Mouse (Mus musculus): Measurements from ENCODE around the gene Rgs8.

DNA sequence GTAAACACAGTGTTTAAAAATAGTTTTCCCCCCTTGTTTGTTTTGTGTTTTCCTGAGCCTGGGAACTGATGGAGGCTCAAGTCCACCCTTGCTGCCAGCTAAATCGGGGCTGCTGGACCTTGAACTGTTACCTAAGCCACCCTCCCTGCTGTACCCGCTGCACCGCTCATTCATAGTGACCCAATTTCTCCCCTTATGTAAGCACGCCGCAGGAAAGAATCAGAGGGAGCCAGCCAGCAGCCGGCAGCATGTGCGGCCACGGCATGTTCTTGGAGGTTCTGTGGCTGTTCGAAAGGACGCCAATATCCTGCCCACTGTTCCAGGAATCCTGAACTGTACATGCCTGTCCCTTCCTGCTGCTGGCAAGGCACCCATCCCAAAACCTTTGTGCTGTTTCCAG lies 26.3 kb downstream of the Rgs8 start:
- TF ChIP-seq NRF1 (IDR thresholded peaks at IDR 0.05; ENCODE audit: low read depth, low read length) (no peak), CHD2 (IDR thresholded peaks at IDR 0.05; ENCODE audit: low read length) (no peak), EP300 (IDR thresholded peaks at IDR 0.05; ENCODE audit: low read length) (no peak), ZNF384 (IDR thresholded peaks at IDR 0.05; ENCODE audit: low read depth, low read length) (no peak), ZKSCAN1 (IDR thresholded peaks at IDR 0.05; ENCODE audit: borderline replicate concordance, low read depth, low read length) (no peak), JUND (conservative IDR thresholded peaks at IDR 0.05; ENCODE audit: low read depth, low read length) (no peak), NELFE (IDR thresholded peaks at IDR 0.05; ENCODE audit: low read depth, low read length) (no peak), POLR2A (IDR thresholded peaks at IDR 0.05; ENCODE audit: low read depth, low read length) (no peak)
